15 mouse cellular contexts compared by ENCODE assay signal in the genomic region with DNA sequence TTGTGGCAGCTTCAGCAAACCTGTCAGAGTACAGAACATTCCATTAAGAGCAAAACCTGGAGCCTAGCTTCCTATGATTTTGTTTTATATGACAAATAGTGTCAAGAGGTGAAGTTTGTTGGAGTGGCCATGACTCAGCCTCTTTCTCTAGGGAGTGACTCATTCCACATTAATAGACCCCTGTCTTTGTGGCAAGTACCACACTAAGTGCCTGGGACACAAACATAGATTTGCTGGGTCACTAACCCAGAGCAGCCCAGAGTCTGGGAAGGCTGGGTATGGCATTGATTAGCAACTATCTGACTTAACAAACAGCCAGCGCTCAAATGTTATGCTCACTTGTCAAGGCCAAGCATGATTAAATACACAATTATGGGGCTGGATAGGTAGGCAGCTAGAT.
A peak's percentile ranks its signal among the peaks of the same experiment; 100 is the strongest.
DNase-seq lines count a peak whose midpoint lies in the region; ATAC-seq and TF ChIP-seq lines count a peak whose summit lies in the region.
"Had no signal": no experiment of that assay in that cellular context is flagged by ENCODE, and none has a peak within 500 bp of the region (broad histone marks: within the 10 kb centered on the region; RNA-seq: fewer than 3 reads in every experiment).

No protein-coding gene starts in this region.

- H3K27ac ChIP-seq in liver, postnatal 0 days (ENCODE audit: low read depth): no peak overlapping the region
- H3K27ac ChIP-seq in liver, embryonic 11.5 days (ENCODE audit: low read depth, low read length): no peak overlapping the region
- no peak overlapping the region for H3K27ac ChIP-seq in lung, embryonic 16.5 days (ENCODE audit: low read length)
- H3K27ac ChIP-seq in stomach, embryonic 16.5 days (ENCODE audit: low read length): no peak overlapping the region
- H3K27ac ChIP-seq: embryonic facial prominence, embryonic 12.5 days; forebrain, embryonic 10.5 days; limb, embryonic 13.5 days had no signal

- no peak for TF ChIP-seq CTCF in liver, postnatal 0 days (IDR thresholded peaks at IDR 0.05; ENCODE audit: low read depth)

- no peak overlapping the region for H3K4me3 ChIP-seq in liver, postnatal 0 days (ENCODE audit: low read depth, low read length)
- H3K4me3 ChIP-seq in liver, embryonic 11.5 days (ENCODE audit: low read depth, low read length): no peak overlapping the region
- no peak overlapping the region for H3K4me3 ChIP-seq in lung, embryonic 16.5 days (ENCODE audit: low read length)
- H3K4me3 ChIP-seq in stomach, embryonic 16.5 days (replicated peaks; ENCODE audit: low read length): no peak overlapping the region
- H3K4me3 ChIP-seq: embryonic facial prominence, embryonic 12.5 days; forebrain, embryonic 10.5 days; limb, embryonic 13.5 days had no signal

- peak; percentile 56 for ATAC-seq in liver, postnatal 0 days
- no peak for ATAC-seq in liver, embryonic 11.5 days (replicated peaks; ENCODE audit: low FRiP score)
- ATAC-seq in lung, embryonic 16.5 days (ENCODE audit: low read depth): peak; percentile 60; the same call in 1 of the 2 replicates
- peak; percentile 62 for ATAC-seq in stomach, embryonic 16.5 days (ENCODE audit: insufficient read depth, low FRiP score)
- ATAC-seq: inflammation-experienced regulatory T-cells, adult 6 months had no signal

- WGBS in liver, postnatal 0 days (ENCODE audit: insufficient replicate concordance): 68% methylated on average over 1 of the region's 1 CpGs
- 63% methylated on average over 1 of the region's 1 CpGs for WGBS in liver, embryonic 11.5 days
- WGBS in lung, embryonic 16.5 days: 68% methylated on average over 1 of the region's 1 CpGs
- 43% methylated on average over 1 of the region's 1 CpGs for WGBS in stomach, embryonic 16.5 days

- no peaks in the 10 kb centered on the region for H3K9me3 ChIP-seq in liver, postnatal 0 days (ENCODE audit: low read length)
- no peaks in the 10 kb centered on the region for H3K9me3 ChIP-seq in liver, embryonic 11.5 days (ENCODE audit: control insufficient read depth, low read length)
- H3K9me3 ChIP-seq in lung, embryonic 16.5 days (ENCODE audit: control insufficient read depth, low read length): no peaks in the 10 kb centered on the region
- no peaks in the 10 kb centered on the region for H3K9me3 ChIP-seq in stomach, embryonic 16.5 days (replicated peaks; ENCODE audit: control insufficient read depth, low read length)
- H3K9me3 ChIP-seq: embryonic facial prominence, embryonic 12.5 days; forebrain, embryonic 10.5 days; limb, embryonic 13.5 days had no signal

- no peak for TF ChIP-seq EP300 in liver, postnatal 0 days (IDR thresholded peaks at IDR 0.05; ENCODE audit: low read depth)

- intact Hi-C loops in heart, postnatal 14 days (cut with DNase I): no loop called here

- no peaks in the 10 kb centered on the region for H3K27me3 ChIP-seq in liver, postnatal 0 days (ENCODE audit: insufficient read depth, low read length)
- H3K27me3 ChIP-seq in liver, embryonic 11.5 days (replicated peaks; ENCODE audit: control insufficient read depth, insufficient read depth, low read length): no peaks in the 10 kb centered on the region
- no peaks in the 10 kb centered on the region for H3K27me3 ChIP-seq in lung, embryonic 16.5 days (ENCODE audit: control insufficient read depth, insufficient read depth, low read depth, low read length)
- H3K27me3 ChIP-seq in stomach, embryonic 16.5 days (ENCODE audit: control insufficient read depth, insufficient read depth, low read length): no peaks in the 10 kb centered on the region
- H3K27me3 ChIP-seq: CH12.LX; embryonic facial prominence, embryonic 12.5 days; limb, embryonic 13.5 days had no signal

- no peaks in the 10 kb centered on the region for H3K4me1 ChIP-seq in liver, postnatal 0 days (ENCODE audit: insufficient read depth)
- H3K4me1 ChIP-seq in liver, embryonic 11.5 days (replicated peaks; ENCODE audit: control insufficient read depth, insufficient read depth, low read length): no peaks in the 10 kb centered on the region
- H3K4me1 ChIP-seq in lung, embryonic 16.5 days (replicated peaks; ENCODE audit: control insufficient read depth, insufficient read depth, low read length): no peaks in the 10 kb centered on the region
- H3K4me1 ChIP-seq in stomach, embryonic 16.5 days (ENCODE audit: control insufficient read depth, insufficient read depth, low read length): no peaks in the 10 kb centered on the region; the same call in 1 of the 2 replicates
- H3K4me1 ChIP-seq: embryonic facial prominence, embryonic 12.5 days; limb, embryonic 13.5 days had no signal

- H3K36me3 ChIP-seq in liver, postnatal 0 days (replicated peaks; ENCODE audit: insufficient read depth, low read length): no peaks in the 10 kb centered on the region
- H3K36me3 ChIP-seq in liver, embryonic 11.5 days (ENCODE audit: control insufficient read depth, insufficient read depth, low read length): no peaks in the 10 kb centered on the region
- no peaks in the 10 kb centered on the region for H3K36me3 ChIP-seq in lung, embryonic 16.5 days (ENCODE audit: control insufficient read depth, insufficient read depth, low read length)
- no peaks in the 10 kb centered on the region for H3K36me3 ChIP-seq in stomach, embryonic 16.5 days (ENCODE audit: control insufficient read depth, insufficient read depth, low read length)
- H3K36me3 ChIP-seq: embryonic facial prominence, embryonic 12.5 days; forebrain, embryonic 10.5 days; limb, embryonic 13.5 days had no signal

- no peak overlapping the region for H3K9ac ChIP-seq in liver, postnatal 0 days (replicated peaks)
- H3K9ac ChIP-seq in liver, embryonic 11.5 days (ENCODE audit: low read depth, low read length): no peak overlapping the region
- H3K9ac ChIP-seq in lung, embryonic 16.5 days (ENCODE audit: low read length): no peak overlapping the region
- no peak overlapping the region for H3K9ac ChIP-seq in stomach, embryonic 16.5 days (ENCODE audit: low read length)
- H3K9ac ChIP-seq: embryonic facial prominence, embryonic 12.5 days; limb, embryonic 13.5 days had no signal

- no peak overlapping the region for H3K4me2 ChIP-seq in liver, postnatal 0 days (ENCODE audit: low read depth, low read length)
- no peak overlapping the region for H3K4me2 ChIP-seq in liver, embryonic 11.5 days
- H3K4me2 ChIP-seq in lung, embryonic 16.5 days (ENCODE audit: low read depth, low read length): no peak overlapping the region
- H3K4me2 ChIP-seq in stomach, embryonic 16.5 days (ENCODE audit: low read depth, low read length): no peak overlapping the region
- H3K4me2 ChIP-seq: embryonic facial prominence, embryonic 12.5 days; limb, embryonic 13.5 days; midbrain, embryonic 11.5 days had no signal

- no peak for DNase-seq in liver, postnatal 0 days
- no peak for DNase-seq in liver, embryonic 11.5 days (ENCODE audit: low spot score)
- peak; percentile 48 for DNase-seq in NIH3T3 (ENCODE audit: low read depth)
- no peak for DNase-seq in heart, postnatal 4 days
- DNase-seq in heart, postnatal 14 days: no peak
- DNase-seq: cerebellum, adult 9-11 months; kidney, postnatal 10 days had no signal
